Mouse (Mus musculus): ENCODE results near the gene Sema4d. TPM values are rescaled to one million over a fixed set of nuclear protein-coding genes. Genes with fewer than 3 reads are reported as not detected.

Sema4d gene
- polyA plus RNA-seq, 1 experiment: 0.56 TPM

DNA sequence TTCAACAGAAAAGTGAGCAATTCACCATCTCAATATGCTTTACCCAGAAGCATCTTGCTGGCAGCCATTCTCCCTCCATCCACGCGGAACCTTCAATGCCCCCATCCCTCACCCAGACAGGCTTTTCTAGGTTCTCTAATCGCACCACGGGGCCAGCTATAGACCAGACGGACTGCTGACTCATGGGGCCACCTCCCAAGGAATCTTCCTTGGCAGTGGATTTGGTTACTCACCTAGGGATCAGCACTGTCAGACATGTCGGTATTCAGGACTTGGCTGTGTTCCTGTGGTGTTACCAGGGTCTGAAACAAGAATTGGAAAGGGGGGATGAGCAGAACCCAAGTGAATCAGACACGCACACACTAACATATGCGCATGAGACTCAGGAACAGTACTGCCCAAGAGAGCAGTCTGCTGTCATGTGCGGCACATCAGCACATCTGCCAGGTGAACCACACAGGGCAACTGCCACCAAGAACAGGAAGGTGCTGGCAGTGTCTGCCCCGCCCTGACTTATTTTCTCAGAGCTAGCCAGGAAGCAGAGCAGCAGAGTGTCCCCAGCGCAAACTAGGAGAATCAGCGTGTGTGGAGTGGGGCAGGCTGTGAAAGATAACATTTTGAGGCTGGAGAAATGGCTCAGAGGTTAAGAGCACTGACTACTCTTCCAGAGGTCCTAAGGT is 30.4 kb downstream of the Sema4d start:
- H3K36me3 ChIP-seq (ENCODE audit: control insufficient read depth): peaks cover 3% of the 10 kb centered on the region
- no peaks in the 10 kb centered on the region for H3K27me3 ChIP-seq (ENCODE audit: control insufficient read depth)
- H3K4me3 ChIP-seq (replicated peaks): no peak overlapping the region
- H3K9me3 ChIP-seq (ENCODE audit: control insufficient read depth, low read length): no peaks in the 10 kb centered on the region
- peaks cover 23% of the 10 kb centered on the region for H3K4me1 ChIP-seq (ENCODE audit: control insufficient read depth)
- no peak for TF ChIP-seq TAL1 (IDR thresholded peaks at IDR 0.05; ENCODE audit: low read length)

DNA sequence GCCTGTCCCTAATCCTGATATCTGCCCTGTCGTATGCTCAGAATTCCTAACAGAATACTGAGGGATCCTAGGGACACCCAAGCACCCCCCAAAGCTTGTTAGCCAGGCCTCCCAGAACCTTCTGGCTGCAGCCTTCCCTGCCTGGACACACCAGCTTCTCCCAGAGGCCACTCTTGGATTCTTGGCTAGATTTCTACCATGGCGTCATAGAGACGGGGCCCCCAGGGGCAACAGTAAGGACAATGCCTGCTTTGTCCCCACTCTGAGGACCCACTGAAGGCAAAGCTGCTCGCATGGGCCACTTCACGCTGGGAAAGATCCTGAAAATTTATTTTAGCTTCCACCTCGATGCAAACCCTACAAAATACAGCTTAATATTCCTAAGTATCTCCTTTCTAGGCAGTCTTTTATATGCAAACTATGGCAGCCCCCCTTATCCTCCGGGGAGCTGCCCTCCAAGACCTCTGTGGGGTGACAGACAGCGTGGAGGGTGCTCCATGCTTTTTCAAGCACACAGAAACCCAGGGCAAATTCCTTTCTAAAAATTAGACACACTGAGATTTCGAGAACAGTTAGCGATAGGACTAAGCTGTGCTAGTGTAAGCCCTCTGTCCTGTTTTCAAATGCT is 32.2 kb downstream of the Sema4d start:
- Histone ChIP-seq H3K27me3 (ENCODE audit: control insufficient read depth) (no peaks in the 10 kb centered on the region), H3K4me3 (replicated peaks) (no peak overlapping the region), H3K36me3 (ENCODE audit: control insufficient read depth) (peaks cover 3% of the 10 kb centered on the region), H3K4me1 (ENCODE audit: control insufficient read depth) (peaks cover 36% of the 10 kb centered on the region), H3K9me3 (ENCODE audit: control insufficient read depth, low read length) (no peaks in the 10 kb centered on the region)
- TF ChIP-seq GATA1 (IDR thresholded peaks at IDR 0.05; ENCODE audit: low read length) (no peak), TAL1 (IDR thresholded peaks at IDR 0.05; ENCODE audit: low read length) (no peak)

DNA sequence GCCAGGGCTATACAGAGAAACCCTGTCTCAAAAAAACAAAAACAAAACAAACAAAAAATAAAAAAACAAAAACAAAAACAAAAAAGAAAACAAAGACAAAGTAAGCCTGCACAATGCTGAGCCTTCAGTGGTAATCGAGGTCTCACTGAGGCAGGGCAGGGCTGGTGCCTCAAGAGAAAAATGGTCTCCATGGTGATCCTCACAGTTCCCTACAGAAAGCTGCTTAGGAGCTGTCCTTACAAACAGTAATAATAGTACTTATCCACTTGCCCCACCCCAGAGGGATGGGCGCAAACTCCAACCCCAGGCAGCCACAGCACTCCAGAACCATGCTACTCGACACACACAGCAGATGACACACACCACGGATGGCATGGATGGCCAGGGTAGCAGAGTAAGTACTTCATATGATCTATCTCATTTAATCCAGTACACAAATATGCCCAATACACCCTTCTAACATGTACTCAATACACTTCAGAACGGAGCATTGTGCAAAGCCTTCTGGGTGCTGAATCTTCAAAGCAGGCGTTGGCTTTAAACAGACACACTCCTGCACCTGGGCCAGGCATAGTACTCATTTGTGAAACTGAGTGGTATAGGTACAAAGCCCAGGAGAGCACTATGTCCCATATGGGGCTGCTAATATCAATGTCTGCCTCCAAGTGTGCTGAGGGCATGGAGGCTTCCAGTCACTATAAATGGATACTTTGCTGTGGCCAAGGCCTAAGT is 34.1 kb downstream of the Sema4d start:
- Histone ChIP-seq H3K4me1 (ENCODE audit: control insufficient read depth) (peaks cover 51% of the 10 kb centered on the region), H3K36me3 (ENCODE audit: control insufficient read depth) (peaks cover 5% of the 10 kb centered on the region), H3K4me3 (replicated peaks) (no peak overlapping the region), H3K9me3 (ENCODE audit: control insufficient read depth, low read length) (no peaks in the 10 kb centered on the region), H3K27me3 (ENCODE audit: control insufficient read depth) (no peaks in the 10 kb centered on the region)
- TF ChIP-seq TAL1 (IDR thresholded peaks at IDR 0.05; ENCODE audit: low read length): no peak
- TF ChIP-seq GATA1 (IDR thresholded peaks at IDR 0.05; ENCODE audit: low read length): no peak

DNA sequence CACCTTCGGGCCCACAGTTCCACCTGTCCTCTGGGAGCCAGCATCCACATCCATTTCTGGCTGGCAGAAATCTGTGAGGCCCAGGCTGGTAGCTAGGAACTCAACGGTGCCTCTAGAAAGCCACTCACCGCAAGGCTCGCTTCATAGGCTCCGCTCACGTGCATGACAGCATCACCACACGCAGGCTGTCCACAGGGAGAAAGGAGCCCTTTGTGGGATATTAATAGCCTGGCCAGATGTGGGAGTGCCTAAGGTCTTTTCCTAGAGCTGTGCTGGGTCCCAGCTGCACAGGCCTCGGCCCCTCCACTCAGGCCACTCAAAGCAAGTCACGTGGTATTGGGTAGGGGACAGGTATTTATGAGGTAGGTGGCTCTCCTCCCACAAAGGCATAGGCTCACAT is 35.1 kb downstream of the Sema4d start:
- TF ChIP-seq TAL1 (IDR thresholded peaks at IDR 0.05; ENCODE audit: low read length): no peak
- H3K4me3 ChIP-seq (replicated peaks): no peak overlapping the region
- H3K27me3 ChIP-seq (ENCODE audit: control insufficient read depth): no peaks in the 10 kb centered on the region
- H3K4me1 ChIP-seq (ENCODE audit: control insufficient read depth): peaks cover 56% of the 10 kb centered on the region
- H3K9me3 ChIP-seq (ENCODE audit: control insufficient read depth, low read length): no peaks in the 10 kb centered on the region
- peaks cover 5% of the 10 kb centered on the region for H3K36me3 ChIP-seq (ENCODE audit: control insufficient read depth)

DNA sequence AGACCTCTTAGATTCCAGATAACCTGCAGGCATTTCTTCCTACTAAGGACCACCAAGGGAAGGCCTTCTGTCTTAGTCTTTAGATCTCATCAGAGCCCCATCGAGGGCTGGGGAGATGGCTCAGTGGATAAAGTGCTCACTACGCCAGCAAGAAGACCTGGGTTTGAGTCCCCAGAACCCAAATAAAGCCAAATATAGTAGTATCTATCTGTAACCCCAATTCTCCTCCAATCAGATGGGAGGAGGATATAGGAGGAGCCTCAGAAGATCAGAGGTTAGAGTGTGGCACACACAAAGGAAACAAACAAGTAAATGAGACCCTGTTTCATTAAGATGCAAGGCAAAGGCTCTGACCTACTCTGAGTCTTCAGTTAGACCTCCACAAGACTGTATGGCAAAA is 36.4 kb downstream of the Sema4d start:
- no peaks in the 10 kb centered on the region for H3K9me3 ChIP-seq (ENCODE audit: control insufficient read depth, low read length)
- peaks cover 3% of the 10 kb centered on the region for H3K36me3 ChIP-seq (ENCODE audit: control insufficient read depth)
- no peak for TF ChIP-seq GATA1 (IDR thresholded peaks at IDR 0.05; ENCODE audit: low read length)
- no peak for TF ChIP-seq TAL1 (IDR thresholded peaks at IDR 0.05; ENCODE audit: low read length)
- H3K4me1 ChIP-seq (ENCODE audit: control insufficient read depth): peaks cover 53% of the 10 kb centered on the region
- no peaks in the 10 kb centered on the region for H3K27me3 ChIP-seq (ENCODE audit: control insufficient read depth)
- no peak overlapping the region for H3K4me3 ChIP-seq (replicated peaks)

DNA sequence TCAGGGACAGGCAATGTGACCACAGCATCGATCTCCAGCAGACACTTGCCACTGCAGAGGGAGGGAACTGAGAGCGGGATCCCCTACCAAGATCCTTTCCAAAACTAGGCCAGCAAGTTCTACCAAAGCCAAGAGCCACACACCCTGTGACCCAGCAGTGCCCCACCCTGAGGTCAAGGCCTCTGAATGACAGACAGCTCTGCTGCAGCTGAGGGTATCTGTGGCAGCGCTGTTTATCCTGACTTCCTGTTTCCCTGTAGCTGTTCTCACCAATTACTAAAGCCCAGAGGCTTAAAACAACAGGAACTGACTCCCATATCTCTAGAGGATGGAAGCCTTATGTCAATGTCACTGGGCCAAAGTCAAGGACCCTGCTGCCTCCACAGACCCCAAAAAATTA is 37.0 kb downstream of the Sema4d start:
- Histone ChIP-seq H3K4me1 (ENCODE audit: control insufficient read depth) (peaks cover 57% of the 10 kb centered on the region), H3K36me3 (ENCODE audit: control insufficient read depth) (peaks cover 2% of the 10 kb centered on the region), H3K9me3 (ENCODE audit: control insufficient read depth, low read length) (no peaks in the 10 kb centered on the region), H3K4me3 (replicated peaks) (no peak overlapping the region), H3K27me3 (ENCODE audit: control insufficient read depth) (no peaks in the 10 kb centered on the region)
- TF ChIP-seq GATA1 (IDR thresholded peaks at IDR 0.05; ENCODE audit: low read length) (no peak), TAL1 (IDR thresholded peaks at IDR 0.05; ENCODE audit: low read length) (no peak)

DNA sequence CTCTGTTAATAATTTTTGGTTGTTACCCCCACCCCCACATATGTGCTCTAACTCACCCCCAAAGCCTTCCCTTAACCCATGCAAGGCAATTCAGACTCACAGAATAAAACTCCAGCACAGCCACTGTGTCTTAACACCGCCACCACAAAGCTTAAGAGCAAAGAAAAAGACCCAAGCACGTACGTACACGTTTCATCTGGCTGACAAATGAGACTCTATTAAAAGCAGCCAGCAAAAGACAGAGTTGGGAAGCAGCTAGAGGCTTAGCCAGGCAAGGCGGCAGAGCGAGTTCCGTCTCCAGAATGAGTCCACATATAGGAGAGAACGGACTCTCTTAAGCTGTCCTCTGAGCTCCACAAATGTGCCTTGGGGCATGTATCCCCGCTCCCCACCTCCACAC is 37.5 kb downstream of the Sema4d start:
- no peaks in the 10 kb centered on the region for H3K27me3 ChIP-seq (ENCODE audit: control insufficient read depth)
- H3K9me3 ChIP-seq (ENCODE audit: control insufficient read depth, low read length): no peaks in the 10 kb centered on the region
- H3K4me1 ChIP-seq (ENCODE audit: control insufficient read depth): peaks cover 63% of the 10 kb centered on the region
- TF ChIP-seq TAL1 (IDR thresholded peaks at IDR 0.05; ENCODE audit: low read length): no peak
- TF ChIP-seq GATA1 (IDR thresholded peaks at IDR 0.05; ENCODE audit: low read length): no peak
- peaks cover 2% of the 10 kb centered on the region for H3K36me3 ChIP-seq (ENCODE audit: control insufficient read depth)
- H3K4me3 ChIP-seq (replicated peaks): no peak overlapping the region

DNA sequence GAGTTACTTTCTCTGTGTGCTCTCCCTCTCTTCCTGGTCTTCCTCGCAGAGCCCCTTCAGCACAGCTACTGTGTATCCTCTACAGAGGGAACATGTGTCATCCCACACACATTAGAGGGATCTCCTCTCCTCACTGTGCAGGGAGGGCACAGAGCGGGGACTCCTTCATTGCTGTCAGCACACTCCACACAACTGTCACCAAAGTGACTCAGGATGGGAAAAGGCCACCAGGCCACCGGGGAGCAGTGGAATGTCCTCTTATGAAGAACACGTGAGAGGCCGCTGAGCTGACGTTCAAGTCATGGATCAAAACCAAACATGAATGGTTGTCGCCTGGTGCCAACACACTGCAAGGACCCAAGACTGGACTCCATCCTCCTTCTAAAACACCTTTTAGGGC is 38.0 kb downstream of the Sema4d start:
- H3K4me3 ChIP-seq (replicated peaks): no peak overlapping the region
- TF ChIP-seq TAL1 (IDR thresholded peaks at IDR 0.05; ENCODE audit: low read length): no peak
- no peak for TF ChIP-seq GATA1 (IDR thresholded peaks at IDR 0.05; ENCODE audit: low read length)
- no peaks in the 10 kb centered on the region for H3K9me3 ChIP-seq (ENCODE audit: control insufficient read depth, low read length)
- H3K36me3 ChIP-seq (ENCODE audit: control insufficient read depth): peaks cover 2% of the 10 kb centered on the region
- no peaks in the 10 kb centered on the region for H3K27me3 ChIP-seq (ENCODE audit: control insufficient read depth)
- H3K4me1 ChIP-seq (ENCODE audit: control insufficient read depth): peaks cover 67% of the 10 kb centered on the region

DNA sequence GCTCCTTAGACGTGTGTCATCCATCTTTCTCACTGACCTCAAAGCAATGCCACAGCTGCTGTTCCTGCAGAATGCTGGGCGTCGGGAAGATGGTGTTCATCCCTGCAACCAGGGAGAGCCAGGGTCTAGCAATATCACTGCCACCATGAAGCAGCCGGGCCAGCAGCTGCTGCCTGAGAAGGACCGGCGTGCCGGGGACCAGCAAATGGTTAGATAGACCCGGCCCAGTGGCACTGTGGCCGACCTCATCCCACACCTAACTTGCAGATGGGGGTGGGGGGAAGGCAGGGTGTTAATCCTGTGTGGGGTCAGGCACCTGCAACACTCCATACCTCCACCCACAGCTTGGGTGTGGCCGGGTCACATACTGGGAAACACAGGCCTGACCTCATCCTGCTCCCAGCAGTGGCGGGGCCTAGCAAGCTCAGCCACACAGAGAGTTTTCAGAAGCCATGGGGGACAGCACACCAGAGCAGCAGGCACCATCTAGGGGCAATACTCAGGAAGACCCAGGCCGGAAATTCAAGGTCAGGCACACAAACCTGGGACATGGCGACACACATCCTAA is 38.9 kb downstream of the Sema4d start:
- Histone ChIP-seq H3K4me3 (replicated peaks) (no peak overlapping the region), H3K36me3 (ENCODE audit: control insufficient read depth) (peaks cover 2% of the 10 kb centered on the region), H3K27me3 (ENCODE audit: control insufficient read depth) (no peaks in the 10 kb centered on the region), H3K9me3 (ENCODE audit: control insufficient read depth, low read length) (no peaks in the 10 kb centered on the region), H3K4me1 (ENCODE audit: control insufficient read depth) (peaks cover 75% of the 10 kb centered on the region)
- no peak for TF ChIP-seq GATA1 (IDR thresholded peaks at IDR 0.05; ENCODE audit: low read length)
- TF ChIP-seq TAL1 (IDR thresholded peaks at IDR 0.05; ENCODE audit: low read length): no peak
